Mouse (Mus musculus): ENCODE data around the gene Tnr. TPM values are rescaled to one million over a fixed set of nuclear protein-coding genes. Genes with fewer than 3 reads are reported as not detected.

Tnr gene
- polyA plus RNA-seq, 1 experiment from 2014 or later: not detected

- Histone ChIP-seq H3K27me3 (ENCODE audit: low read depth, poor library complexity, severe bottlenecking) (no peaks in the 10 kb centered on the region), H3K36me3 (no peaks in the 10 kb centered on the region), H3K9me3 (replicated peaks) (no peaks in the 10 kb centered on the region), H3K4me3 (no peak overlapping the region), H3K4me1 (no peaks in the 10 kb centered on the region), H3K27ac (no peak overlapping the region)
- 47% methylated on average over 4 of the region's 4 CpGs for WGBS
- DNase-seq (ENCODE audit: low spot score): no peak
Observed at GRCm38 (mm10) chr1:159532841-159533569, 9.4 kb downstream of the Tnr start.

DNA sequence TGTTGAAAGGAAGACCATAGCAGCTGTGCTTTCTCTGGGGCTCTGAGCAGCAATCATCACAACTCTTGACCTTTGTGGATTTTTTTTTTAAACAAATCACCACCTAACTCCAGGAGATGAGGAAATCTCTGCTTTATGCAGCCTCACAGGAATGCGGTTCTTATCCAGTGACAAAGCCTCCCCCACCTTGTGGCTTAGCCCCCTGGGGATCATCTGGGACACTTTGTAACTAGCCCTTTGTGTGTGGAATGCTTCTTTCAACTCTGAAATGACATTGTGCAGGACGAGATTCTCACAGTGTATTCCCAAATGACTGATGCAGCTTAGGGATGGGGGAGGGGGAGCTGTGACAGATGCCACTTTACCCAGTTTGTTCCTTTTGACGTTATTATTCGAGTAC is 12.0 kb downstream of the Tnr start:
- Histone ChIP-seq H3K4me1 (no peaks in the 10 kb centered on the region), H3K27me3 (ENCODE audit: low read depth, poor library complexity, severe bottlenecking) (no peaks in the 10 kb centered on the region), H3K27ac (no peak overlapping the region), H3K4me3 (no peak overlapping the region), H3K9me3 (replicated peaks) (no peaks in the 10 kb centered on the region), H3K36me3 (no peaks in the 10 kb centered on the region)
- 22% methylated on average over 4 of the region's 4 CpGs for WGBS
- no peak for DNase-seq (ENCODE audit: low spot score)

DNA sequence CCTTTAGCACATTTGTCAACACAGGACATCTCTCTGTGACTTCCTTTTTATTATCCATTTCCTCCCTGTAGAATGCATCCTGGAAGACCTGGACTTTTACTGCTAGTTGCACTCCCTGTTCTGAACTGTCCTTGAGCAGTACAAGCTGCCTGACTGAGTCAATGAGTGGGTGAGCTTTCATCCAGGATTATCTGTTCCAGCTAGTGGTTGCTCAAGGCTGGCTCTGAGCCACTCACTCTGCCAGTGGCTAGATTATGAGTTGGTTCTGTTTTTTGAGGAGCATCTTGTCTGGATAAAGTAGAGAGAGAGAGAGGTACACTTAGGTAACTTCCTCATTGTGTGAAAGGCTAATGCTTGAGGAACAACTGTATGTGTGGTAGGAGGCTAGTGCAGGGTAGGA is 14.0 kb downstream of the Tnr start:
- H3K4me3 ChIP-seq: no peak overlapping the region
- DNase-seq (ENCODE audit: low spot score): no peak
- H3K4me1 ChIP-seq: no peaks in the 10 kb centered on the region
- H3K9me3 ChIP-seq (replicated peaks): no peaks in the 10 kb centered on the region
- no peak overlapping the region for H3K27ac ChIP-seq
- H3K27me3 ChIP-seq (ENCODE audit: low read depth, poor library complexity, severe bottlenecking): no peaks in the 10 kb centered on the region
- H3K36me3 ChIP-seq: no peaks in the 10 kb centered on the region

DNA sequence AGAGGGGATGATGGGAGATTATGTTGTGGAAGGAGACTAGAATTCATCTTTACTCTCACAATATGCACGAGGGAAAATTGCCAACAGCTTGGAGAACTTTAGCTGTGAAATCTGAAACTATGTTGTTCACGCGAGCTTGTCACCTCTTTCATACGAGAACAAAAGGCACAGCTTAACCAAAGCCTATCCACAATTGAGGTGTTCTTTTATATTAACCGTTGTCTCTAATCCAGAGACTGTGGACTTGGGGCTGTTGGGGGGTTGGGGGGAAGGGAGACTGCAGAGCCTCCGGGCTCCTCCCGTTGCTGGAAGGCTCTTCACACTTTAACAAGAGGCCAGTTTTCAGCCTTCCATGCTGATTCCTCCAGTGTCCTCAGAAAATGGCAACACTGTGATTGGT is 14.5 kb downstream of the Tnr start:
- WGBS: 50% methylated on average over 7 of the region's 7 CpGs
- Histone ChIP-seq H3K36me3 (no peaks in the 10 kb centered on the region), H3K4me1 (no peaks in the 10 kb centered on the region), H3K27me3 (ENCODE audit: low read depth, poor library complexity, severe bottlenecking) (no peaks in the 10 kb centered on the region), H3K4me3 (no peak overlapping the region), H3K27ac (no peak overlapping the region), H3K9me3 (replicated peaks) (no peaks in the 10 kb centered on the region)
- DNase-seq (ENCODE audit: low spot score): no peak

DNA sequence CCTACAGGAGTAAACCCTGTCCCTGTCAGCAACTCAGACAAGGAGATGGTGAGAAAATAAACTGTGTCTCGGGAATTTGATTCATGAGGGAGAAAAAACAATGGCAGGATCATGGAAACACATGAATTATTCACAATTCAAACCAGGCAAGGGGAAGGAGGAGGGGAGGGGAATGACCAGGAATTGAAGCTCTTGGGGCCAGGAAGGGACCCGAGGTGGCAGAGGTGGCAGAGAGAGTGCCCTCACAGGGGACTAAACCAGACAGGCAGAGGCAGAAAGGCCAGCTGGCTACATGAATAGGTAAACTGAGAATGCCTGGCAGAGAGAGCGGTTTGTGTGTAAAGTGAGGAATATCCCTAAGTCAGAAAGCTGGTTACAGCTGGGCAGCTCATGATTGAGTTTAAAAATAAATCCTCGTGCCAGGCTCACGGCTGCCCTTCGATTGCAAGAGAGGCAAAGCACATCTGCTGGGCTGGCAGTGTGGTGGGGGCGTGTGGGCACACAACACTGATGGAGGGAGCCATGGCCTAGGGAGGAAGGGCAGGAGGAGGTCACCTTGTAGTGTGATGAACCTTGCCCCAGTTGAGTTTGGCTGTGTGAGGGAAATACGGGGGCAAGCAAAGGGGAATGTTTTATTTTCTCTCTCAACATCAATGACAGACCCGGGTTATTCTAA is 22.0 kb downstream of the Tnr start:
- WGBS: 77% methylated on average over 9 of the region's 9 CpGs
- H3K4me1 ChIP-seq: no peaks in the 10 kb centered on the region
- no peaks in the 10 kb centered on the region for H3K36me3 ChIP-seq
- H3K27ac ChIP-seq: no peak overlapping the region
- no peak overlapping the region for H3K4me3 ChIP-seq
- no peaks in the 10 kb centered on the region for H3K9me3 ChIP-seq (replicated peaks)
- DNase-seq (ENCODE audit: low spot score): no peak
- no peaks in the 10 kb centered on the region for H3K27me3 ChIP-seq (ENCODE audit: low read depth, poor library complexity, severe bottlenecking)

DNA sequence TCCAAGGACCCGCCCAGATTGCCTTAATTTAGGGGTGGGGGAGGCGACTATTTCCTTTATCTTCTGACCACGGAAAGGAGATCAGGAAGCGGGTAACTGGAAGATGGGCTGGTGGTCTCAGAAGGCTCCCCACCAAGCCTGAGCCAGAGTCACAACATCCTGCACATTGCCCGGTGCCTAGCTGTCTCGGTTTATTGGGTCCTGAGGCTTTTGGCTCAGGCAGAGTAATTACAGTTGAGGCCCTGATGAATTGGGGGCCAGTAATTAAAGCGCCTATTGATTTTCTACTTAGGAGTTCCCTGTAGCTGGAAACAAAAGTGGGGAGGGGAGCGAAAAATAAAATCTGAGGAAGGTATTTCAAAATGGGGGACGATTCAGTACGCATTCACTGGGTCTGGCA is 27.5 kb downstream of the Tnr start:
- 62% methylated on average over 10 of the region's 10 CpGs for WGBS
- Histone ChIP-seq H3K27ac (no peak overlapping the region), H3K36me3 (no peaks in the 10 kb centered on the region), H3K9me3 (replicated peaks) (no peaks in the 10 kb centered on the region), H3K27me3 (ENCODE audit: low read depth, poor library complexity, severe bottlenecking) (no peaks in the 10 kb centered on the region), H3K4me1 (peaks cover 14% of the 10 kb centered on the region), H3K4me3 (no peak overlapping the region)
- no peak for DNase-seq (ENCODE audit: low spot score)

- Histone ChIP-seq H3K4me3 (no peak overlapping the region), H3K27ac (no peak overlapping the region; the same call in 1 of the 2 replicates), H3K4me1 (peaks cover 14% of the 10 kb centered on the region), H3K27me3 (ENCODE audit: low read depth, poor library complexity, severe bottlenecking) (no peaks in the 10 kb centered on the region), H3K36me3 (no peaks in the 10 kb centered on the region), H3K9me3 (replicated peaks) (no peaks in the 10 kb centered on the region)
- WGBS: 58% methylated on average over 17 of the region's 17 CpGs
- DNase-seq (ENCODE audit: low spot score): no peak
Observed at GRCm38 (mm10) chr1:159551591-159552442, 28.2 kb downstream of the Tnr start.

- Histone ChIP-seq H3K4me3 (no peak overlapping the region), H3K27me3 (ENCODE audit: low read depth, poor library complexity, severe bottlenecking) (no peaks in the 10 kb centered on the region), H3K9me3 (replicated peaks) (no peaks in the 10 kb centered on the region), H3K4me1 (peaks cover 5% of the 10 kb centered on the region; the same call in 1 of the 2 replicates), H3K27ac (no peak overlapping the region), H3K36me3 (no peaks in the 10 kb centered on the region)
- 70% methylated on average over 3 of the region's 3 CpGs for WGBS
- DNase-seq (ENCODE audit: low spot score): no peak
Observed at GRCm38 (mm10) chr1:159561616-159562015, 38.0 kb downstream of the Tnr start.

DNA sequence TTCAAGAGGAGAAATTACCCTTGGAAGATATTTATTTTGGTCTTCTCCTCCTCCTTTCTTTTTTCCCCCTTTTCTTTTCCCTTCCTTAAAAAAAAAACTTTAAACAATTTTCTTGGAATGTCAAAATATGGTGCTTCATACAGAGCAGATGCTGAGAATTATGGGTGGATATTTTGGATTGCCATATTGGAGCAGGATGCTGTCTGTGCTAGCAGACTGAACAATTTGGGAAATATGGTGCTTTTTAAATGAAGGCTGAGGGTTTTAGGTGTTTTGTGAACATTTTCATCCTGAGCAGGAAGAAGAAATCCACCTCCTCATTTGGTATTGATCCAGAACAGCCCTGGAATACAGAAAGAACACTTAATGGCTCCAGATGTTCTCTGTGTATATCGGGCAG is 41.6 kb downstream of the Tnr start:
- 85% methylated on average over 1 of the region's 1 CpGs for WGBS
- no peak overlapping the region for H3K4me3 ChIP-seq
- peaks cover 9% of the 10 kb centered on the region for H3K4me1 ChIP-seq
- H3K27ac ChIP-seq: no peak overlapping the region
- H3K9me3 ChIP-seq (replicated peaks): no peaks in the 10 kb centered on the region
- no peaks in the 10 kb centered on the region for H3K36me3 ChIP-seq
- no peaks in the 10 kb centered on the region for H3K27me3 ChIP-seq (ENCODE audit: low read depth, poor library complexity, severe bottlenecking)
- no peak for DNase-seq (ENCODE audit: low spot score)

GRCm38 (mm10) chr1:159566046-159566445 is 42.5 kb downstream of the Tnr start:
- H3K27ac ChIP-seq: no peak overlapping the region
- H3K9me3 ChIP-seq (replicated peaks): no peaks in the 10 kb centered on the region
- H3K4me1 ChIP-seq: peaks cover 9% of the 10 kb centered on the region
- H3K27me3 ChIP-seq (ENCODE audit: low read depth, poor library complexity, severe bottlenecking): no peaks in the 10 kb centered on the region
- DNase-seq (ENCODE audit: low spot score): no peak
- H3K4me3 ChIP-seq: no peak overlapping the region
- H3K36me3 ChIP-seq: no peaks in the 10 kb centered on the region
- WGBS: 82% methylated on average over 6 of the region's 6 CpGs

GRCm38 (mm10) chr1:159567171-159567570 is 43.6 kb downstream of the Tnr start:
- 86% methylated on average over 7 of the region's 7 CpGs for WGBS
- H3K4me1 ChIP-seq: peaks cover 9% of the 10 kb centered on the region
- no peak overlapping the region for H3K27ac ChIP-seq
- no peaks in the 10 kb centered on the region for H3K36me3 ChIP-seq
- no peaks in the 10 kb centered on the region for H3K27me3 ChIP-seq (ENCODE audit: low read depth, poor library complexity, severe bottlenecking)
- no peak overlapping the region for H3K4me3 ChIP-seq
- H3K9me3 ChIP-seq (replicated peaks): no peaks in the 10 kb centered on the region
- no peak for DNase-seq (ENCODE audit: low spot score)

DNA sequence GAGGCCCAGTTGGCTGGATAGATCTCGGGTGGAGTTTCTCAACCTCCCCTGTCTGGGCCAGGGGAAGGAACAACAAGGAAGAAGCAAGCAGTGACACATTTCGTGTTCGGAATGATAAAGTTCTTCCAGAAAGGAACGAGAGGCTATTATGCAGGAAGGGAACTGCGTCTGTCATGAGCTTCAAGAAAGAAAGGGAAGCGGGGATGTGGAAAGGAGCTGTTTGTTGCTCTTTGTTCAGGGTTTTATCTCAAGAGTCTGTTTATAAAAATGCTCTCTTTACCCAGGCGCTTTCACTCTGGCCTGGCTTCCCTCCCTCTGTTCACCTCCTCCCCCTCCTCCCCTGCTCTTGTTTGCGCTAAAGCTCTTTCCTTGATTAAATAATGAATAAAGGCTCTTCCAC is 46.7 kb downstream of the Tnr start:
- Histone ChIP-seq H3K27ac (no peak overlapping the region), H3K36me3 (no peaks in the 10 kb centered on the region), H3K4me3 (no peak overlapping the region), H3K9me3 (replicated peaks) (no peaks in the 10 kb centered on the region), H3K4me1 (peaks cover 9% of the 10 kb centered on the region), H3K27me3 (ENCODE audit: low read depth, poor library complexity, severe bottlenecking) (no peaks in the 10 kb centered on the region)
- no peak for DNase-seq (ENCODE audit: low spot score)
- WGBS: 69% methylated on average over 8 of the region's 8 CpGs

- no peak overlapping the region for H3K4me3 ChIP-seq
- no peaks in the 10 kb centered on the region for H3K9me3 ChIP-seq (replicated peaks)
- WGBS: 84% methylated on average over 2 of the region's 2 CpGs
- no peak overlapping the region for H3K27ac ChIP-seq
- DNase-seq (ENCODE audit: low spot score): no peak
- H3K27me3 ChIP-seq (ENCODE audit: low read depth, poor library complexity, severe bottlenecking): no peaks in the 10 kb centered on the region
- H3K4me1 ChIP-seq: peaks cover 9% of the 10 kb centered on the region
- H3K36me3 ChIP-seq: no peaks in the 10 kb centered on the region
Observed at GRCm38 (mm10) chr1:159570831-159571230, 47.3 kb downstream of the Tnr start.
